Mouse (Mus musculus) B cell, adult 2 months (primary cell): ENCODE data around the gene Ssrp1.

Experiments
- DNase-seq, 2 experiments: peaks; one replicate each; pipeline ENCODE4 v3.0.0; 2022

The Ssrp1 gene

GRCm38 (mm10) chr2:85088716-85089646 lies 51.9 kb downstream of the Ssrp1 start:
- no peak for DNase-seq

- DNase-seq: no peak
These were observed 54.3 kb downstream of the Ssrp1 start for GRCm38 (mm10) chr2:85091325-85091724.

DNA sequence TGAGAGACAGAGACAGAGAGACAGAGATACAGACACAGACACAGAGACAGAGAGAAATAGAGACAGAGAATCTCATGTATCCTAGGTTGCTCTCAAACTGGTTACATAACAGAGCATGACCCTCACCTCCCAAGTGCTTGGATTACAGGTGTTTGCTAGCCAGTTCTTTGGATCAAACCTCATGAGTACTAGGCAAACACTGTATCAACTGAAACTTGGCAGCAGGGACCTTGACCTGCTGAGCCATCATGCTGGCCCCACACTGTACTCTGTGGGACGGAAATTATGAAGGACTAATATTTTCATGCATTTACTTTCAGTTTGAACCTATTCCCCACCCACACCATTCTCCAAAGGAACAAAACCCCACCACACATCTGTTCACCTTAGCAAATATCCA lies 56.3 kb downstream of the Ssrp1 start:
- DNase-seq: no peak

DNA sequence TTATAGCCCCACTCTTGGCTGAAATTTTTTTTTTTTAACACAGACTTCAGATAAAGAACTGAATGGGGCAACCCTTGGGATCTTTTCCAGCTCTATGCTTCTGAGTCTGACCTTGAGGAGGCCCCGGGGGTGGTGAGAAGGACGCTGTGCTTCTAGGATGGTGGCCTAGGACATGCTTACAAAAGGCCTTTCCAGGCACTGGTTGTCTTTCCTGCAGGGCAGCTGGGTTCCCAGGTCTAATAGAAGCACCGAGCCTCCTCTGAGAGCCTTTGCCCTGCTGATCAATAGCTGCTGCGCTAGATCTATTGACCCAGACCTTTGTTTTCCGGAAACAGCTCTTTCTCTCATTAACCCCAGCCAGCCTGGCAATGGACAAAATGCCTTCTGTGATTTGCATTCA lies 58.9 kb downstream of the Ssrp1 start:
- DNase-seq: no peak
